Mouse (Mus musculus): ENCODE data around the gene Mcf2l.

DNA sequence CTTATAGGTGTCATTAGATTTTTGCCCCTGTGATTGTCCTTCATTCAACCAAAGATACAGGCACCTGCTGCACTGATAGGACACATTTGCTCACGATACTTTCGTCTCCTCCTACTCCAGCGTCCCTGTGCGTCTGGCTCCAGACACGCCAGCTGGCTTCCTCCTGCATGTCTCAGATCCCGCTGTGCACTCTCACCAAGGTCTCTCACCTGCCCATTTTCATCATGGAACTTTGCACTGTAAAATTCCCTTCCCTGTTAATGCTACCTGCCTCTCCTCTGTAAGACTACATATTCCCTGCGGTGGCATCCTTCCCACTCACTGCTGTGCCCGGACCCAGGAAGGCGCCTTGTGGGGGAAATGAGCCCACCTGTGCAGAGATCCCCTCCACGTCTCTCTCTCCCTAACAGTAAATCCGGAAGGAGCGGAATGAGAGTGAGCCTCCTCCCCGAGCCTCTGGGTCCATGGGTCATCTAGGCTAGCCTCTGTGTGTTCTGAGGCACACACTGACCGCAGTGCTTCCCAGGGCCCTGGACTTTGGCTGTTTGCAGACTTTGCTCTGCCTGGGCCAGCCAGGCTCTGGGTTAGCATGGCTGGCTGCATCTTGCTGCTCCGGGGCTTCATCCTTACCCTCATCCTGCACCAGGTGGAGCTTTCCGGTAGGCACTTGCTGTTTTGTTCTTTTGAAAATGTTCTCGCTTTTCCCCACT is 187.0 kb downstream of the Mcf2l start, which contains the start of gene Proz:
- TF ChIP-seq CTCF (IDR thresholded peaks at IDR 0.05; ENCODE audit: extremely low read depth, insufficient read depth, insufficient read length, insufficient replicate concordance) (no peak), POLR2A (IDR thresholded peaks at IDR 0.05; ENCODE audit: low read depth, low read length) (no peak)

All from spleen, adult 2 months (tissue).